ENCODE assay signal across 15 mouse cellular contexts in the genomic region with DNA sequence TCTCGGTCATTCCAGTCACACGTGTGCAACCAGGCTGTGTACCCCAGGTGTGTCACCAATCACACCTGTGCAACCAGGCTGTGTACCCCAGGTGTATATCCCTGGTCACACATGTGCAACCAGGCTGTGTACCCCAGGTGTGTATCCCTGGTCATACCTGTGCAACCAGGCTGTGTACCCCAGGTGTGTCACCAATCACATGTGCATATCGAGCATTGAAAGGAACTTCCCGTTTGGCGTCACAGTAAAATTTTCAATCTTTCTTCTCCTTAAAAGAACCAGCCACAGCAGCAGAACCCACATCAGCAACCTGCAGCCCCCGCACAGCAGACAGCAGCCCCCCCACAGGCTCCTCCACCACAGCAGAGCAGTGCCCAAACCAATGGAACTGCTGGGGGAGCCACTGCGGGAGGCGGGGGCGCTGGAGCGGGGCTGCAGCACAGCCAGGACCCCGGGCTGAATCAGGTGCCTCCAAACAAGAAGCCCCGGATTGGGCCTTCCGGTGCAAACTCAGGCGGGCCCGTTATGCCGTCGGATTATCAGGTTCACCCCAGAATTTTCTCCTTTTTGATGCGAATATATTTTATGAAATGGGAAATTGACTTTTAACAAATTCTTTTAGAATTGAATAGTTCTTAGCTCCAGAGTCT.
DNase-seq lines count a peak whose midpoint lies in the region; ATAC-seq and TF ChIP-seq lines count a peak whose summit lies in the region.
"Had no signal": no experiment of that assay in that cellular context is flagged by ENCODE, and none has a peak within 500 bp of the region (broad histone marks: within the 10 kb centered on the region; RNA-seq: fewer than 3 reads in every experiment).

No protein-coding gene starts in this region.

- TF ChIP-seq EP300 in stomach, postnatal 0 days (optimal IDR thresholded peaks at IDR 0.05) = no peak

- H3K9me3 ChIP-seq in heart, embryonic 16.5 days (replicated peaks; ENCODE audit: control insufficient read depth, low read length) = no peaks in the 10 kb centered on the region
- H3K9me3 ChIP-seq in liver, embryonic 15.5 days (replicated peaks) = no peaks in the 10 kb centered on the region
- no peaks in the 10 kb centered on the region for H3K9me3 ChIP-seq in stomach, postnatal 0 days (ENCODE audit: control insufficient read depth, low read length)
- H3K9me3 ChIP-seq: midbrain, embryonic 15.5 days; neural tube, embryonic 13.5 days had no signal

- no peak for TF ChIP-seq POLR2A in thymus, adult 2 months (IDR thresholded peaks at IDR 0.05; ENCODE audit: control insufficient read depth, extremely low read depth, insufficient read depth, low read length, poor library complexity)

- no peak overlapping the region for H3K9ac ChIP-seq in heart, embryonic 16.5 days (ENCODE audit: low read length)
- no peak overlapping the region for H3K9ac ChIP-seq in liver, embryonic 15.5 days
- no peak overlapping the region for H3K9ac ChIP-seq in stomach, postnatal 0 days (ENCODE audit: low read length)
- H3K9ac ChIP-seq: midbrain, embryonic 15.5 days; neural tube, embryonic 13.5 days had no signal

- H3K27ac ChIP-seq in heart, embryonic 16.5 days (ENCODE audit: low read length) = peak overlapping the region; percentile 59
- H3K27ac ChIP-seq in thymus, adult 2 months (ENCODE audit: control insufficient read depth, insufficient read depth, low read length) = peak overlapping the region; percentile 64; the same call in 1 of the 2 replicates
- 0 out of 2 replicates have a peak overlapping the region, but pooled peaks have one; percentile 59 for H3K27ac ChIP-seq in liver, embryonic 15.5 days (replicated peaks)
- peak overlapping the region; percentile 69 for H3K27ac ChIP-seq in stomach, postnatal 0 days (replicated peaks)
- H3K27ac ChIP-seq: midbrain, embryonic 15.5 days; neural tube, embryonic 13.5 days had no signal

- no peak for DNase-seq in heart, postnatal 4 days
- no peak for DNase-seq in thymus, adult 2 months
- no peak for DNase-seq in thymus, postnatal 10 days (ENCODE audit: low spot score in 2 of 2)
- no peak for DNase-seq in stomach, postnatal 0 days (ENCODE audit: low spot score)
- DNase-seq in right cerebral cortex, adult 18-20 months = no peak
- DNase-seq in cerebellum, adult 9-11 months = no peak
- DNase-seq: adrenal gland, postnatal 10 days; cerebellum, adult 11 months; left cerebral cortex, postnatal 4 days had no signal

- TF ChIP-seq CTCF in thymus, adult 2 months (IDR thresholded peaks at IDR 0.05; ENCODE audit: borderline replicate concordance, control insufficient read depth, extremely low read depth, insufficient read depth, low read length, poor library complexity) = no peak
- no peak for TF ChIP-seq CTCF in stomach, postnatal 0 days (IDR thresholded peaks at IDR 0.05; ENCODE audit: low read depth)

- ATAC-seq in heart, embryonic 16.5 days (replicated peaks; ENCODE audit: extremely low read depth, insufficient read depth, low FRiP score) = no peak
- no peak for ATAC-seq in liver, embryonic 15.5 days (ENCODE audit: insufficient read depth)
- 0 out of 2 replicates have a peak, but pooled peaks have one; percentile 46 for ATAC-seq in stomach, postnatal 0 days (ENCODE audit: low FRiP score, low TSS enrichment)
- ATAC-seq: forebrain, embryonic 14.5 days; midbrain, embryonic 15.5 days had no signal

- WGBS in heart, embryonic 16.5 days = 92% methylated on average over 18 of the region's 18 CpGs
- WGBS in thymus, adult 2 months = 76% methylated on average over 18 of the region's 18 CpGs
- WGBS in liver, embryonic 15.5 days (ENCODE audit: insufficient replicate concordance) = 80% methylated on average over 18 of the region's 18 CpGs
- 94% methylated on average over 18 of the region's 18 CpGs for WGBS in stomach, postnatal 0 days

- H3K4me3 ChIP-seq in heart, embryonic 16.5 days (ENCODE audit: low read length) = no peak overlapping the region
- H3K4me3 ChIP-seq in thymus, adult 2 months (ENCODE audit: control insufficient read depth, insufficient read depth, low read length) = no peak overlapping the region
- no peak overlapping the region for H3K4me3 ChIP-seq in liver, embryonic 15.5 days (replicated peaks)
- H3K4me3 ChIP-seq in stomach, postnatal 0 days (ENCODE audit: low read depth, low read length) = no peak overlapping the region
- H3K4me3 ChIP-seq: midbrain, embryonic 15.5 days; neural tube, embryonic 13.5 days had no signal

- H3K27me3 ChIP-seq in heart, embryonic 16.5 days (ENCODE audit: control insufficient read depth, insufficient read depth, low read length) = no peaks in the 10 kb centered on the region
- no peaks in the 10 kb centered on the region for H3K27me3 ChIP-seq in thymus, adult 2 months (ENCODE audit: control insufficient read depth, insufficient read depth, low read length)
- no peaks in the 10 kb centered on the region for H3K27me3 ChIP-seq in liver, embryonic 15.5 days
- H3K27me3 ChIP-seq in stomach, postnatal 0 days (ENCODE audit: control insufficient read depth, insufficient read depth, low read length) = no peaks in the 10 kb centered on the region
- H3K27me3 ChIP-seq: CH12.LX; midbrain, embryonic 15.5 days; neural tube, embryonic 13.5 days had no signal

- 0 out of 2 replicates have a peak, but pooled peaks cover 3% of the 10 kb centered on the region for H3K4me1 ChIP-seq in heart, embryonic 16.5 days (ENCODE audit: control insufficient read depth, insufficient read depth, low read length)
- H3K4me1 ChIP-seq in thymus, adult 2 months (replicated peaks; ENCODE audit: control insufficient read depth, insufficient read depth, low read length) = peaks cover 32% of the 10 kb centered on the region
- H3K4me1 ChIP-seq in liver, embryonic 15.5 days (replicated peaks) = peaks cover 7% of the 10 kb centered on the region; the same call in 1 of the 2 replicates
- H3K4me1 ChIP-seq in stomach, postnatal 0 days (replicated peaks; ENCODE audit: control insufficient read depth, insufficient read depth) = no peaks in the 10 kb centered on the region
- H3K4me1 ChIP-seq: midbrain, embryonic 15.5 days; neural tube, embryonic 13.5 days had no signal

- peaks cover 7% of the 10 kb centered on the region for H3K36me3 ChIP-seq in heart, embryonic 16.5 days (ENCODE audit: control insufficient read depth, insufficient read depth)
- H3K36me3 ChIP-seq in thymus, adult 2 months (ENCODE audit: control insufficient read depth, insufficient read depth, low read length) = no peaks in the 10 kb centered on the region
- H3K36me3 ChIP-seq in liver, embryonic 15.5 days (replicated peaks) = peaks cover 6% of the 10 kb centered on the region
- H3K36me3 ChIP-seq in stomach, postnatal 0 days (ENCODE audit: control insufficient read depth, insufficient read depth, low read length) = 0 out of 2 replicates have a peak, but pooled peaks cover 2% of the 10 kb centered on the region

- H3K4me2 ChIP-seq in heart, embryonic 16.5 days (ENCODE audit: low read depth, low read length) = no peak overlapping the region
- no peak overlapping the region for H3K4me2 ChIP-seq in liver, embryonic 15.5 days
- no peak overlapping the region for H3K4me2 ChIP-seq in stomach, postnatal 0 days (replicated peaks; ENCODE audit: low read depth)
- H3K4me2 ChIP-seq: midbrain, embryonic 15.5 days; neural tube, embryonic 13.5 days had no signal
